Mouse (Mus musculus) c-Kit-positive CD71-positive TER-119-negative erythroid progenitor cells, embryonic 14.5 days (primary cell): ENCODE results near the gene Rnf144b.

ENCODE experiments used
- DNase-seq: peaks from one replicate; pipeline ENCODE4 v3.0.0-alpha.2; 2013; ENCODE audit warnings: low read depth

Rnf144b gene

GRCm38 (mm10) chr13:47223576-47224538 lies 101.4 kb downstream of the Rnf144b start:
- no peak for DNase-seq

- no peak for DNase-seq
Observed at GRCm38 (mm10) chr13:47224648-47225323, 102.3 kb downstream of the Rnf144b start.

GRCm38 (mm10) chr13:47225324-47225697 lies 102.9 kb downstream of the Rnf144b start:
- DNase-seq, result no peak

- DNase-seq, result no peak
Observed at GRCm38 (mm10) chr13:47225802-47226201, 103.3 kb downstream of the Rnf144b start.

- DNase-seq, result no peak
Observed at GRCm38 (mm10) chr13:47226521-47226920, 104.1 kb downstream of the Rnf144b start.

GRCm38 (mm10) chr13:47228201-47228600 lies 105.7 kb downstream of the Rnf144b start:
- DNase-seq, result no peak

GRCm38 (mm10) chr13:47228626-47229190 lies 106.3 kb downstream of the Rnf144b start:
- DNase-seq, result no peak

GRCm38 (mm10) chr13:47232163-47232562 lies 109.7 kb downstream of the Rnf144b start:
- DNase-seq, result no peak

- DNase-seq, result no peak
Observed at GRCm38 (mm10) chr13:47237376-47237775, 114.9 kb downstream of the Rnf144b start.

- no peak for DNase-seq
Observed at GRCm38 (mm10) chr13:47238131-47238530, 115.7 kb downstream of the Rnf144b start.

- DNase-seq, result no peak
Observed at GRCm38 (mm10) chr13:47243569-47243968, 121.1 kb downstream of the Rnf144b start.

- DNase-seq, result no peak
Observed at GRCm38 (mm10) chr13:47244771-47245170, 122.3 kb downstream of the Rnf144b start.

GRCm38 (mm10) chr13:47246459-47246858 lies 124.0 kb downstream of the Rnf144b start:
- DNase-seq, result no peak

- no peak for DNase-seq
Observed at GRCm38 (mm10) chr13:47247156-47247800, 124.8 kb downstream of the Rnf144b start.

- no peak for DNase-seq
Observed at GRCm38 (mm10) chr13:47248289-47249010, 126.0 kb downstream of the Rnf144b start.

- no peak for DNase-seq
Observed at GRCm38 (mm10) chr13:47250615-47251014, 128.2 kb downstream of the Rnf144b start.

- DNase-seq, result no peak
Observed at GRCm38 (mm10) chr13:47251114-47251764, 128.8 kb downstream of the Rnf144b start.

GRCm38 (mm10) chr13:47253711-47254110 lies 131.3 kb downstream of the Rnf144b start:
- DNase-seq, result no peak

- no peak for DNase-seq
Observed at GRCm38 (mm10) chr13:47259297-47259696, 136.8 kb downstream of the Rnf144b start.

GRCm38 (mm10) chr13:47261961-47262360 lies 139.5 kb downstream of the Rnf144b start:
- DNase-seq, result no peak

- DNase-seq, result no peak
Observed at GRCm38 (mm10) chr13:47264382-47264781, 141.9 kb downstream of the Rnf144b start.
